Mouse (Mus musculus): ENCODE results near the gene Cct4. TPM values are rescaled to one million over a fixed set of nuclear protein-coding genes. Genes with fewer than 3 reads are reported as not detected.

Cct4 gene
- polyA plus RNA-seq, 1 experiment from 2014 or later = 361 TPM

DNA sequence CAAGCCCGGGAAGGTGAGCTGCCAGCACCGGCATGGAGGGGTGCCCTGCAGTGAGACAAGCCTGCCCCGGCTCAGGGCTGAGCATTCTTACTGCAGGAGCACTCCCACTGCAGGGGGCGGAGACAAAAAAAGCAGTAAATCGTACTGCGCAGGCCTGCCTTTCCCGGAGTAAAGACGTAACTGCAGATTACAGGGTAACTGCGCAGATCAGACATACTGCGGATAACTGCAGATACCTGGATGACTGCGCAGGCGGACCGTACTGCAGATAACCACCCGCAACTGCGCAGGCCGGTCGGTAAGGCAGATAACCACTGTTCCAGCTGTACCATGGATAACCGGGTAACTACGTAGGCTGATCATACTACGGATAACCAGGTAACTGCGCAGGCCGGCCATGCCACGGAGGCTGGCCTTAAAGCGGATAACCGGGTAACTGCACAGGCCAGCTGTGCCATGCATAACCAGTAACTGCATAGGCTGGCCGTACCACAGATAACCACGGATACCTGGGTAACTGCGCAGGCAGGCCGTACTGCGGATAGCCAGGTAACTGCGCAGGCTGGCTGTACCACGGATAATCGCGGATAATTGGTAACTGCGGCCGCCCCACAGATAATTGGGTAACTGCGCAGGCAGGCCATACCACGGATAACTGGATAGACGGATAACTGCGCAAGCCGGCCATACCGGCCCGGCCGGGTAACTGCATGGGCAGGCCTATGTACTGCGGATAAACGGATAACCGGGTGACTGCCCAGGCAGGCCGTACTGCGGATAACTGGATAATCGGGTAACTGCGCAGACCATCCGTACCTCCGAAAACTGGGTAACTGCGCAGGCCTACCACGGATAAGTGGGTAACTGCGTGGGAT, 18.2 kb upstream of the Cct4 start, which contains the start of gene Zrsr1:
TSS of gene Zrsr1 (plus strand) at position 171 of the 875 bp plus-strand sequence.
- ATAC-seq (ENCODE audit: low FRiP score) = peak; percentile 79
- peaks cover 22% of the 10 kb centered on the region for H3K4me1 ChIP-seq
- H3K27ac ChIP-seq = 0 out of 2 replicates have a peak within 1 kb of the TSS, but pooled peaks have one; percentile 53
- H3K4me2 ChIP-seq = peak within 1 kb of the TSS; percentile 65
- peak within 1 kb of the TSS; percentile 53 for H3K9ac ChIP-seq
- H3K36me3 ChIP-seq (replicated peaks) = peaks cover 27% of the 10 kb centered on the region
- peaks cover 26% of the 10 kb centered on the region for H3K9me3 ChIP-seq
- H3K4me3 ChIP-seq (replicated peaks) = peak within 1 kb of the TSS; percentile 50
- 54% methylated on average over 56 of the region's 56 CpGs for WGBS
- no peaks in the 10 kb centered on the region for H3K27me3 ChIP-seq

DNA sequence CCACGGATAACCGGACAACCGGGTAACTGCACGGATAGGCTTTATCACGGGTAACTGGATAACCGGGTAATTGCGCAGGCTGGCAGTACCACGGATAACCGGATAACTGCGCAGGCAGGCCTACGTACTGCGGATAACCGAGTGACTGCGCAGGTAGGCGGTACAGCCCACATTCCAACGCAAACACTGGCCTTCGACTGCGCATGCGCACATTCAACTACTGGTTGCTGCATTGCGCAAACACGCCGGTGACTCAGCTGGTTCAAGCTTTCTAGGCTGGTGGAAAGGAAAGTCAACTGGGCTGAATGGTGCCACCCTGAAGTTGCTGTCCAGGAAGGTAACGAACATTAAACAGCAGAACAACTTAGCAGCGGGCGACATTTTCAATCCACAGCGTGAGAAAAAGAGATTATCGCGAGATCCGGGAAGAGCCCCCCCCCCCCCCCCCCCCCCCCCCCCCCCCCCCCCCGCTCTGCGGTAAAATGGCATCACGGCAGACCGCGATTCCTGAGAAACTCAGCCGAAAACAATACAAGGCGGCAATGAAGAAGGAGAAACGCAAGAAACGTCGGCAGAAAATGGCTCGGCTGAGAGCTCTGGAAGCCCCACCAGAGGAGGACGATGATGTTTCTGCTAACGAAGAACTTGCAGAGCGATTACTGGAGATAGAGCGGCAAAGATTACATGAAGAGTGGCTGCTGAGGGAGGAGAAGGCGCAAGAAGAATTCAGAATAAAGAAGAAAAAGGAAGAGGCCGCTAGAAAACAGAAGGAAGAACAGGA, 17.4 kb upstream of the Cct4 start:
- Histone ChIP-seq H3K36me3 (replicated peaks) (peaks cover 24% of the 10 kb centered on the region), H3K4me1 (peaks cover 26% of the 10 kb centered on the region), H3K9me3 (peaks cover 26% of the 10 kb centered on the region), H3K4me2 (peak overlapping the region; percentile 65), H3K4me3 (replicated peaks) (peak overlapping the region; percentile 50), H3K9ac (peak overlapping the region; percentile 59), H3K27ac (peak overlapping the region; percentile 69; the same call in 1 of the 2 replicates), H3K27me3 (no peaks in the 10 kb centered on the region)
- 47% methylated on average over 41 of the region's 46 CpGs for WGBS
- ATAC-seq (ENCODE audit: low FRiP score) = peak; percentile 71

DNA sequence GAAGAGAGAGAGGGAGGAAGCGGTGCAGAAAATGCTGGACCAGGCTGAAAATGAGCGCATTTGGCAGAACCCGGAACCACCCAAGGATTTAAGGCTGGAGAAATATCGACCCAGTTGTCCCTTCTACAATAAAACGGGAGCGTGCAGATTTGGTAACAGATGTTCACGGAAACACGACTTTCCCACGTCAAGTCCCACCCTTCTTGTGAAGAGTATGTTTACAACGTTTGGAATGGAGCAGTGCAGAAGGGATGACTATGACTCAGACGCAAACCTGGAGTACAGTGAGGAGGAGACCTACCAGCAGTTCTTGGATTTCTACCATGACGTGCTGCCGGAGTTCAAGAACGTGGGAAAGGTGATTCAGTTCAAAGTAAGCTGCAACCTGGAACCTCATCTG, 16.7 kb upstream of the Cct4 start:
- H3K4me3 ChIP-seq (replicated peaks) = peak overlapping the region; percentile 50
- 52% methylated on average over 14 of the region's 14 CpGs for WGBS
- peaks cover 26% of the 10 kb centered on the region for H3K4me1 ChIP-seq
- peak overlapping the region; percentile 65 for H3K4me2 ChIP-seq
- no peaks in the 10 kb centered on the region for H3K27me3 ChIP-seq
- peak overlapping the region; percentile 69; the same call in 1 of the 2 replicates for H3K27ac ChIP-seq
- peaks cover 28% of the 10 kb centered on the region for H3K36me3 ChIP-seq (replicated peaks)
- H3K9ac ChIP-seq = peak overlapping the region; percentile 59
- H3K9me3 ChIP-seq = peaks cover 26% of the 10 kb centered on the region
- no peak for ATAC-seq (ENCODE audit: low FRiP score)

DNA sequence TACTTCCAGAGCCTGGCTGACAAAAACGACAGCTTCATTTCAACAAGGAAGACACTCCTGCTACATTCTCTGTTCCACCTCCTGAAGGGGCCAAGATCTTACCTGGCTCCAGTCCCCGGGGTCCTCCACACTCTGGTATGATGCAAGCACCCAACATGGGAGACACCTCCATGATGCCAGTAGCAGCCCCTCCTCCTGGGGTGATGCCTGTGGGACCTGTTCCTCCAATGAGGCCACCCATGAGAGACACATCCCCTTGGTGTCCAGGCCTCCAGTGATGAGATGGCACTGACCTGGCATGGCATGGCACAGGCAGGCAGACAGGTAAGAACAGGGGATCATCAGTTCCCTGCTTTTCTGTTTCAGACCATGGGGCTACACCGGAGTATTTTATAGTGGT, 12.1 kb upstream of the Cct4 start:
- no peak overlapping the region for H3K4me3 ChIP-seq (replicated peaks)
- H3K4me1 ChIP-seq = peaks cover 37% of the 10 kb centered on the region
- no peak overlapping the region for H3K27ac ChIP-seq
- no peak for ATAC-seq (ENCODE audit: low FRiP score)
- H3K36me3 ChIP-seq (replicated peaks) = peaks cover 20% of the 10 kb centered on the region
- H3K27me3 ChIP-seq = no peaks in the 10 kb centered on the region
- H3K9me3 ChIP-seq = peaks cover 5% of the 10 kb centered on the region; the same call in 1 of the 2 replicates
- no peak overlapping the region for H3K9ac ChIP-seq
- WGBS = 90% methylated on average over 3 of the region's 3 CpGs
- H3K4me2 ChIP-seq = no peak overlapping the region

DNA sequence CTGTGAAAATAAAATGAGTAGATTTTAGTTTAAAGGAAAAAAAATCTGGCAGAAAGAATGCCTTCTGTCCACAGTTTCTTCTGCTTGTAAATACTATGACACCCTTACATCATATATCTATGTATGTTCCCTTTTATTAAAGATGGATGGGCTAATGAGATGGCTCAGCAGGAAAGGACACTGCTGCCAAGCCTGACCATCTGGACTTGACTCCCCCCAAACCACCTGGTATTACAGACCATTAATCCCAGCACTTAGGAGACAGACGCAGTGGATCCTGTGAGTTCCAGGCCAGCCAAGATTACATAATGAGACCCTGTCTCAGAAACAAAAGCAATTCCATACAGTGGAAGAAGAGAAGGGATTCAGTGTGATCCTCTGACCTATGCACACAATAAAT, 11.6 kb upstream of the Cct4 start:
- Histone ChIP-seq H3K4me1 (peaks cover 37% of the 10 kb centered on the region), H3K9me3 (peaks cover 4% of the 10 kb centered on the region; the same call in 1 of the 2 replicates), H3K27me3 (no peaks in the 10 kb centered on the region), H3K9ac (no peak overlapping the region), H3K4me2 (no peak overlapping the region), H3K27ac (no peak overlapping the region), H3K4me3 (replicated peaks) (no peak overlapping the region), H3K36me3 (replicated peaks) (peaks cover 16% of the 10 kb centered on the region)
- 64% methylated on average over 1 of the region's 1 CpGs for WGBS
- ATAC-seq (ENCODE audit: low FRiP score) = no peak

DNA sequence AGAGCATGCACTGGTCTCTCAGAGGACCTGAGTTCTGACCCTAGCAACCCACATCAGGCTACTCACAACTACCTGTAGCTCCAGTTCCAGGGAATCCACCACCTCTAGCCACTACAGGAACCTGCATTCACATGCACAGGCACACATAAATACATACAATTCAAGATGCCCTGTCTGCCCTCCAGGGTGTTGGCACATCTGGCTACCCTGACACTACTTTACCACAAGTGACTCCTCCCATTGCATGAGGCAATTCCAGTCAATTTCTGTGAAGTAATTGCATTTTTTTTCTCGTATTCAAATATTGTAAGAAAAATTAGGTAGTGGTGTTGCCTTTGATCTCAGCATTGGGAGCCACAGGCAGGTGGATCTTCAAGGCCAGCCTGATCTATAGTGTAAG, 11.1 kb upstream of the Cct4 start:
- Histone ChIP-seq H3K27ac (no peak overlapping the region), H3K9me3 (no peaks in the 10 kb centered on the region), H3K36me3 (replicated peaks) (peaks cover 14% of the 10 kb centered on the region), H3K27me3 (no peaks in the 10 kb centered on the region), H3K4me3 (replicated peaks) (no peak overlapping the region), H3K4me1 (peaks cover 35% of the 10 kb centered on the region), H3K9ac (no peak overlapping the region), H3K4me2 (no peak overlapping the region)
- no peak for ATAC-seq (ENCODE audit: low FRiP score)
- 88% methylated on average over 1 of the region's 1 CpGs for WGBS

DNA sequence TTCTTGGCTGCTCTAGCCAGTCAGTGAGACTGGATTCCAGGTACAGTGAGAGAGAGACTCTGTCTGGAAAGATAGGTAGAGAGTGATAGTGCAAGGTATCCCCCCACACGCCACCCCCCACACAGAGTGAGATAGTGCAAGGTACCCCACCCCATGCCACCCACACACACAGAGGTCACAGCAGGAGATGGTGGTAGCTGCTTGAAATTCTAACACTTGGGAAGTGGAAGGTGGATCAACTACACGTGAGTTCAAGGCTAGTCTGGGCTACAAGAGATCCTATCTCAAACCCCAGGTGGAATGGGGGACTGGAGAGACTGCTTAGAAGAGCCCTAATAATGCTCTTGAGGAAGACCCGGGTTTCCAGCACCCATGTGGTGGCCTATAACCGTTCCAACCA, 9.3 kb upstream of the Cct4 start:
- peak overlapping the region; percentile 61 for H3K9ac ChIP-seq
- H3K4me3 ChIP-seq (replicated peaks) = peak overlapping the region; percentile 69
- H3K4me2 ChIP-seq = peak overlapping the region; percentile 72
- H3K27me3 ChIP-seq = no peaks in the 10 kb centered on the region
- WGBS = 57% methylated on average over 4 of the region's 4 CpGs
- peaks cover 25% of the 10 kb centered on the region for H3K4me1 ChIP-seq
- no peak for ATAC-seq (ENCODE audit: low FRiP score)
- H3K36me3 ChIP-seq (replicated peaks) = peaks cover 14% of the 10 kb centered on the region
- H3K27ac ChIP-seq = no peak overlapping the region
- no peaks in the 10 kb centered on the region for H3K9me3 ChIP-seq

DNA sequence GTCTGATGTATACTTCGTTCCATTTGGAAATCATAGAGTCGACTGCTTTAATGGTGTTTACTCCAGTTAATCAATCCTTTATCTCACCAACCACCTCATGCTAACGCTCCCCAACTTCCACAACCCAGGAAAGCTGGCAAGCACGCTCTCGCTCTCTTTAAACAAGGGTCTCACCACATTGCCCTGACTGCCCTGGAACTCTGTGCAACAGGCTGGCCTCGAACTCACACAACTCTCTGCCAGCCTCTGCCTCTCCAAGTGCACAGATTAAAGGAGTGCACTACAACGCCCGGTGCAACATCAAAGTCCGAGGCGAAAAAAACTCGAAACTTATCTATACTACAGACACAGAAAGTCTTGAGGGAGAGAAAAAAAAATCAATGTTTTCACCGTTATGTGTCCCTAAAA, 8.8 kb upstream of the Cct4 start:
- 5% methylated on average over 12 of the region's 12 CpGs for WGBS
- H3K36me3 ChIP-seq (replicated peaks) = peaks cover 14% of the 10 kb centered on the region; the same call in 1 of the 2 replicates
- H3K9ac ChIP-seq = peak overlapping the region; percentile 61
- H3K9me3 ChIP-seq = no peaks in the 10 kb centered on the region
- peak; percentile 64 for ATAC-seq (ENCODE audit: low FRiP score)
- H3K27me3 ChIP-seq = no peaks in the 10 kb centered on the region
- H3K27ac ChIP-seq = peak overlapping the region; percentile 98
- peaks cover 20% of the 10 kb centered on the region for H3K4me1 ChIP-seq
- H3K4me3 ChIP-seq (replicated peaks) = peak overlapping the region; percentile 69
- H3K4me2 ChIP-seq = peak overlapping the region; percentile 72

DNA sequence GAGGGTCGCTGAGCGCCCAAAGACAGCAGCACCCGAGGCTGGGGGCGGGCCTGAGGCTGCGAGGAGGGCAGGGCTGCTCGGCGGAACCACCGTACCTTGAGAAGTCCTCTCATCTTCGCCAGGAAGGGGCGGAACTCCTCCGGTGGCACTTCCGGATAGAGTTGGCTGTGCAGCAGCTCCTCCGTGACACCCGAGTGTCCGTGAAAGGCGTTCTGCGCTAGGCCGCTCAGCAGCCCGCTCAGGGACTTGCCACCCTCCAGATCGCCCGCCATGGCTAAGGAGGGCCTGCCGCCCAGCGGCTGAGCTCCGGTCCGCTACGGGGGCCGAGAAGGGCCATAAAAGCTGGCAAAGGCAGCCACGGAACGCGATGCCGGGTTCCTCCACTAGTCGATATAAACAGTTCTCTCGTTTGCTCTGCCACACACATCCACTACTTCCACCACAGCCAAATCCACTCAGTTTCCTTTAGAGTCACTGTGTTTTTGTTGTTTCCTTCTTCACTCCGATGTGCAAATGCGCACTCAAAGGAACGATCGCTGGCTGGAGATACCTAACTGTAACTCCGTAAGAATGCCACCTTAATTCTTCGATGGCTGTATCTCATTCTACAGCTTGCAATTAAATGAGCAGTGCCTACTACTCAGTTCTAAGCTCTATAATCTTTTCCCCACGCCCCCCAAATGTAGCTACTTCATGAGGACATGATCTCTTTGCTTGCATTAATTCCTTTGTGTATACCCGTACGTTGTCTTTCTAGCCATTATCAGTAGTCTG, 8.1 kb upstream of the Cct4 start, which contains the start of the genes Gm28048 and Commd1:
TSS of gene Gm28048 (minus strand) at position 107 of the 774 bp plus-strand sequence.
TSS of gene Commd1 (minus strand) at position 399 of the 774 bp plus-strand sequence.
- Histone ChIP-seq H3K4me2 (peak within 1 kb of the TSS; percentile 72), H3K9ac (peak within 1 kb of the TSS; percentile 61), H3K27me3 (no peaks in the 10 kb centered on the region), H3K4me1 (peaks cover 15% of the 10 kb centered on the region), H3K36me3 (replicated peaks) (peaks cover 10% of the 10 kb centered on the region; the same call in 1 of the 2 replicates), H3K27ac (peak within 1 kb of the TSS; percentile 98), H3K4me3 (replicated peaks) (peak within 1 kb of the TSS; percentile 69), H3K9me3 (no peaks in the 10 kb centered on the region)
- ATAC-seq (ENCODE audit: low FRiP score) = peak; percentile 93
- 2% methylated on average over 42 of the region's 42 CpGs for WGBS

DNA sequence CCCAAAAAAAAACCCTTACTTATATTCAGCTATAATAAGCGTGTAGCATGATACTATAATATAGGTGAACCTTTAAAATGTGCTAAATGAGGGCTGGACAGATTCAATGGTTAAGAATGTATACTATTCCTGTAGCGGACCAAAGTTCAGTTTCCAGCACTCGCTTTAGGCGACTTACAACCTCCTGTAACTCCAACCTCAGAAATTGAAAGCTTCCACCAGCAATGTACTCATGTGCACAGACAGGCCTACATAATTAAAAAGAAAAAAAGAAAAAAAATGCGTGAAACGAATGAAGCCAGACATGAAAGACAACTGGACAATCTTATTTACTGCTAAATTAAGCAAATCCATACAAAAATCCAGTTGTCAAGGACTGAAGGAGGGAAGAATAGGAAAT, 7.5 kb upstream of the Cct4 start:
- H3K27ac ChIP-seq = no peak overlapping the region
- WGBS = 69% methylated on average over 6 of the region's 6 CpGs
- no peaks in the 10 kb centered on the region for H3K27me3 ChIP-seq
- H3K9ac ChIP-seq = no peak overlapping the region
- no peak for ATAC-seq (ENCODE audit: low FRiP score)
- peak overlapping the region; percentile 72; the same call in 1 of the 2 replicates for H3K4me2 ChIP-seq
- H3K9me3 ChIP-seq = no peaks in the 10 kb centered on the region
- H3K4me1 ChIP-seq = peaks cover 11% of the 10 kb centered on the region
- no peak overlapping the region for H3K4me3 ChIP-seq (replicated peaks)
- peaks cover 9% of the 10 kb centered on the region; the same call in 1 of the 2 replicates for H3K36me3 ChIP-seq (replicated peaks)

DNA sequence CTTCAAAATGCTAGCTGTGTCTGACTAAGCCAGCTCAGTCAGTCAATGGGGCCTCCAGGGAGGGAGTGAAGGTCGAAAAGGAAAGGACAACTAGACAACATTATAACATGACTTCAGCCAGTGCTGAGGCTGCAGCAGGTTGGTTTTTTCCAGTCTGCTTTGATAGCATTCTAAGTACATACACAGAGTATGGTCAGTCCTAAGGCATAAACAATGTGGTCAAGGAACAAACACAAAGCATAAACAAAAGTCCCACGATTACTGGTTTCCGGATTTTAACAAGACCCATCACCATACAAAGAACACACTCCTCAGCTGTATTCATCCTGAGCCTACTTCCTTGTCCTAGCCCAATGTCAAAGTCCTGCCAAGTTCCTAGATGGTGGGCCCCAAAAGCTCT, 4.8 kb upstream of the Cct4 start:
- 77% methylated on average over 3 of the region's 3 CpGs for WGBS

More for the DNA sequence above, 4.8 kb upstream of the Cct4 start:
- Histone ChIP-seq H3K4me1 (peaks cover 10% of the 10 kb centered on the region), H3K27ac (no peak overlapping the region), H3K4me2 (no peak overlapping the region), H3K4me3 (replicated peaks) (no peak overlapping the region), H3K9me3 (no peaks in the 10 kb centered on the region), H3K9ac (no peak overlapping the region), H3K27me3 (no peaks in the 10 kb centered on the region), H3K36me3 (replicated peaks) (no peaks in the 10 kb centered on the region)
- ATAC-seq (ENCODE audit: low FRiP score) = no peak

All from forebrain, embryonic 12.5 days (tissue).